Mouse (Mus musculus): Measurements from ENCODE around the gene Ppfibp2.
A peak's percentile ranks its signal among the peaks of the same experiment; 100 is the strongest.

Ppfibp2 gene

DNA sequence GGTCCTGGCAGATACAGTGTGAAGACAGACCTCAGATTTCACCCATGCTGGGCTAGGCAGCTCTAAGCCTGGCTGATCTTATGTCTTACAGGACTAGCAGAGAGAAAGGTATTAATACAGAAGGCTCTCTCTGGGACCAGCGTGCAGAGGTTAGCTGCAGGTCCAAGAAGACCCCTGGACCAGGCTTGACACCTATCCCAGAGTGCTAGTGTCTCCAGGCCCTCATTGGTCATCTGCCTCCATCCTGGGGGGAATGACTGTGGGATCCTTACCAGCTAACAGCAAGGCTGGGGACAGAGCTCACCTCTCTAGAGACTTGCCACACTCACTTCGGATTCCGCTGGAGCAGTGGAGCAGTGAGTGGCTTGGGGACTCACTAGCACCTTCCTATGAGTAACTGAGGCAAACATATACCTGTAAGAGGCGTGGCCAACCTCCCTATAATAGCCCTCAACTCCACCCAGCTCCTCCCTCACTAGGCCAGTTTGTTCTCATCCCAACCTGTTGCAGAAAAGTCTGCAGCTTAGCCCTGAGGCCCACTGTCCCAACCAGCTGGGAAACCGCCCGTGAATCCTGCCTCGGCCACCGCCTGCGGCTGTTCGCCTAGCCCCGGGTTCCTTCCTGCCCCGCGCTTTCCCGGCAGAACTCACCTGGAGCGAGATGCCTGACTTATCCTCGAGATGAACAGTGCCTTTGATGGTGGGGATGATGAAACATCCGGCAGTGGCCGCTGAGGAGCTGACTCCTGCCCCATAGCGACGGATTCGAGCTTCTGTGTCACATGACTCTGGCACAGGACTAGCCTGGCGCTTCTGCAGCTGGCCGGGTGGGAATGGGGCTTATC lies 162.5 kb downstream of the Ppfibp2 start, which contains the start of gene Cyb5r2:
TSS of gene Cyb5r2 (minus strand) at position 725 of the 844 bp plus-strand sequence.
- no peak for DNase-seq (ENCODE audit: low read depth, low spot score)

DNA sequence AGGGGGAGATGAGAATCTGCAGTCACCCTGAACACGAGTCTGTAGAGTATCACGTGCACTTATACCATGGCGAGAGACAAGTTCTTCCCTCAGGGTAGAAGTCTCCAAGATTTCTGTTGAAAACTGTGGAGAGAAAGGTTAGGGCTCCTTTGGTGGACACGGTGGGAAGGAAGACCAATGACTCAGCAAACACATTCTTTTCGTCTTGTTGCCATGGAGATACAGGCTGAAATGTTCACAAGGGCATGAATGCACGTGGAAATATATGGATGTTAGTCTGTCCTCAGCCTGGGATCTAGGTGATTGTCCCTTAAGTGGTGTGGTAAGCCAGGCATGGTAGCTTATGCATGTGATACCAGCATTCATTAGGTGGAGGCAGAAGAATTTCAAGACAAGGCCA lies 175.8 kb downstream of the Ppfibp2 start:
- DNase-seq (ENCODE audit: low read depth, low spot score) = no peak

DNA sequence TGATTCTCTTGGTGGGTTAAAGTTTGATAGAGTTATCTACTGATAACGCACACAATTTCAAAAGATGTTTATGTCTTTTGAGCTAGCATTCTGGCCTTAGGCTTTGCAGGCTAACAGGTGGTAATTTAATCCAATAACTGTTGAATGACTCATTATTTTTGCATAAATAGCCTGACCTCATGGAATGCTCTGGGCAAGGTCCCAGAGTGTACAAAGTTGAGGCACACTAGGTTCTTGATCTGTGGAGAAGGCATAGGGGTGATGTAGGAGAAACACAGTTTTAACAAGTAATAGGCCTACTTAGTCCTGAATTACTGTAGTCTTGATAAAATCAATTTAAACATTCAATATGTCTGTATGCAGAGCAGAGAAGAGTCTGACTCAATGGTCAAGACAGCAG lies 183.2 kb downstream of the Ppfibp2 start:
- no peak for DNase-seq (ENCODE audit: low read depth, low spot score)

DNA sequence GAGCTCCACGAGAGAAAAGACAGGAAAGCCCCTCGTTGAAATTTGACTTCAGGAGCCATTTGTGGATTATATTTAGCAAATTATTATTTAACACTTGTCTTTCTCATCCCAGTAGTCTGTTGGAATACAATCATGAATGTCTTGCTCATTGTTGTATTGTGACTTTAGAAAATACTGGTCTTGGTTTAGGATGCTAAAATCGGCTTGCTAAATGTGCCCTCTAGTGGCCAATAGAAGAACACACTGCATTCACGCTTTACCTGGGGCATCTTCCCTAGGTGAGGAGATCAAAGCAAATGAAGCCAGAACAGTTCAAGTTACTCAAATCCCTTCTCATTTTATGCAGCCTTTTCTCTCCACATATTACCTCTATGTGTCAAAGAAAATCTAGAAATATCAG lies 184.6 kb downstream of the Ppfibp2 start:
- no peak for DNase-seq (ENCODE audit: low read depth, low spot score)

DNA sequence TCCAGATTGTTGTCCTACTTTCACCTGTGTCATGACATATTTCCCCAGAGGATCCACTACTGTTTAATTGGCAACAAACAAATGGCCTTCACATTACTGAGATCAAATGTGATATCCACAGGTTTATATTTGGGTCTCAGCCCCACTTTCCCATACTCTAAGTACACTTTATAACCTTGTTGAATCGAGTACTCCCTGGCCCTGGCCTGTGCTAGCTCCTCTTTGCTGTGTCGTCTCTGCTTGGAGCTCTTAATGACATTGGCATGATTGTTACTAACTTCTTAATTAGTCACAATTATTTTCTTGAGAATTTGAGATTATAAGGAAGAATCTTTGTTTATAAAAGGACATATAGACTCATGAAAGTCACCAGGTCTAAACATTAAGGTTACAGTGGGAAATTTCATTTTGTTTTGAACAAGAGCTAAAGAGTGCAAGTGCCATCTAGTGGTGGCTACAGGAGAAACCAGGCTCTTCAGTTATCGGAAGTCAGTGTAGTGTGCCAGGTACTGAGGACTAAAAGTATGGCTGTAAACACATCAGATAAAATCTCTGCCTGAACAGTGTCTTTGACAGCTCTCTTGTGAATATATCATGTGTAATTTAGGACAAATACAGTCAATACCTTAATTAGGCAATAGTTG lies 193.1 kb downstream of the Ppfibp2 start:
- DNase-seq (ENCODE audit: low read depth, low spot score) = peak; percentile 28

DNA sequence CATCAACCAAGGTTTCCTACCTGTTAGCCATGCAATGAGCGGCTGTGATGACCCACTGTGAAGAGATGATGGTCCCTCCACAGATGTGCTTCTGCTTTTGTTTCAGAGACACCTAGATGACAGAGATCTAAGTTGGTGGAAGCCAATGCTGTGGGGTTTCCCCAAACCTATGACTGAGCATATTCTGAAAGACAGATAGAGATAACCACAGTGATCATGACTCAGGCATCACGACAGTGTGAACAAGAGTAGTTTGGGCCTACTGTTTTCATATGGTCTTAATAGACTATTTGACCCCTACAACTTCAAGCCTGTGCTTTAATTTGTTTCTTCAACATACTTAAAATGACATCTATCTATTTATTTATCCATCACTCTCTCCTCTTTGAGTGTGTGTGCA lies 201.5 kb downstream of the Ppfibp2 start:
- DNase-seq (ENCODE audit: low read depth, low spot score) = no peak

All from forelimb bud, embryonic 11.5 days (tissue).